Mouse (Mus musculus): ENCODE results near the gene Iqcn. TPM values are rescaled to one million over a fixed set of nuclear protein-coding genes. Genes with fewer than 3 reads are reported as not detected.

Gene Iqcn
- total RNA-seq, 2 experiments from 2014 or later: not detected

GRCm38 (mm10) chr8:70679404-70679803 is 23.9 kb upstream of the Iqcn start:
- no peak for DNase-seq

GRCm38 (mm10) chr8:70680039-70680438 is 23.2 kb upstream of the Iqcn start:
- DNase-seq: no peak

- no peak for DNase-seq
Observed at GRCm38 (mm10) chr8:70681410-70681809, 21.8 kb upstream of the Iqcn start.

GRCm38 (mm10) chr8:70682193-70682592 is 21.1 kb upstream of the Iqcn start:
- peak; percentile 74 for DNase-seq

- no peak for DNase-seq
Observed at GRCm38 (mm10) chr8:70682692-70683091, 20.6 kb upstream of the Iqcn start.

- no peak for DNase-seq
Observed at GRCm38 (mm10) chr8:70684291-70684690, 19.0 kb upstream of the Iqcn start.

- peak; percentile 76 for DNase-seq
Observed at GRCm38 (mm10) chr8:70687576-70687975, 15.7 kb upstream of the Iqcn start.

GRCm38 (mm10) chr8:70688136-70688535 is 15.1 kb upstream of the Iqcn start:
- DNase-seq: no peak

GRCm38 (mm10) chr8:70689892-70690390 is 13.3 kb upstream of the Iqcn start:
- DNase-seq: no peak

- no peak for DNase-seq
Observed at GRCm38 (mm10) chr8:70691230-70691629, 12.0 kb upstream of the Iqcn start.

GRCm38 (mm10) chr8:70691727-70692231 is 11.5 kb upstream of the Iqcn start:
- no peak for DNase-seq

GRCm38 (mm10) chr8:70693636-70694035 is 9.6 kb upstream of the Iqcn start:
- DNase-seq: no peak

GRCm38 (mm10) chr8:70695318-70696018 is 7.8 kb upstream of the Iqcn start:
- DNase-seq: peak; percentile 54

GRCm38 (mm10) chr8:70696019-70696885 is 7.0 kb upstream of the Iqcn start:
- DNase-seq: peak; percentile 72

GRCm38 (mm10) chr8:70696946-70697345 is 6.3 kb upstream of the Iqcn start:
- DNase-seq: no peak

GRCm38 (mm10) chr8:70697366-70698250 is 5.6 kb upstream of the Iqcn start:
- DNase-seq: no peak

GRCm38 (mm10) chr8:70698310-70699109 is 4.7 kb upstream of the Iqcn start, which contains the start of gene Jund:
Gene Jund, plus strand, starts transcription at chr8:70698949.
- peak; percentile 99 for DNase-seq

- DNase-seq: peak; percentile 70
Observed at GRCm38 (mm10) chr8:70699116-70699833, 4.0 kb upstream of the Iqcn start.

- peak; percentile 84 for DNase-seq
Observed at GRCm38 (mm10) chr8:70699834-70700554, 3.3 kb upstream of the Iqcn start.

- DNase-seq: peak; percentile 87
Observed at GRCm38 (mm10) chr8:70700555-70700922, 2.7 kb upstream of the Iqcn start.
